Mouse (Mus musculus) liver, embryonic 14.5 days (tissue): ENCODE measurements around the gene Ythdf2. TPM values are rescaled to one million over a fixed set of nuclear protein-coding genes. Genes with fewer than 3 reads are reported as not detected.
A peak's percentile ranks its signal among the peaks of the same experiment; 100 is the strongest.
"Not testable (repeated sequence)": the region's sequence is repeated elsewhere in the genome, so short reads cannot be mapped to it uniquely, and the experiment has no call there.

Experiments used
- ATAC-seq: fragments of 200-750 bp; cut with Nextera tagmentation; 2 replicates; pipeline ENCODE4 v1.8.0; 2017; ENCODE audit warnings: moderate number of reproducible peaks, mild to moderate bottlenecking, moderate library complexity; ENCODE audit not compliant: insufficient read depth
- DNase-seq, 3 experiments: peaks; one replicate each; pipeline ENCODE4 v3.0.0-alpha.2; 2012 to 2013; ENCODE audit warnings: low read depth in 3 of 3, low spot score in 3 of 3
- H3K27ac ChIP-seq: fragments of 300-500 bp; sonication (generic); 2 replicates; pipeline ENCODE4 v1.5.1; 2014; ENCODE audit warnings: moderate library complexity, mild to moderate bottlenecking, control low read depth, inconsistent platforms
- H3K27me3 ChIP-seq: fragments of 300-500 bp; sonication (generic); 2 replicates; pipeline ENCODE4 v1.6.1; 2014; ENCODE audit warnings: mild to moderate bottlenecking, low read length, moderate library complexity; ENCODE audit not compliant: control insufficient read depth, insufficient read depth
- H3K36me3 ChIP-seq: fragments of 300-500 bp; sonication (generic); replicated peaks from 2 replicates; pipeline ENCODE4 v1.6.1; 2014; ENCODE audit warnings: low read depth; ENCODE audit not compliant: control insufficient read depth, insufficient read depth
- H3K4me1 ChIP-seq, 2 experiments: fragments of 200-500 bp in 1 of 2; fragments of 300-500 bp in 1 of 2; sonication (generic) in 1 of 2; replicated peaks; 2 replicates each; pipeline ENCODE4 v1.6.1; 2012 to 2014; ENCODE audit warnings: antibody characterized with exemption in 1 of 2, inconsistent platforms in 1 of 2, low read length in 1 of 2; ENCODE audit not compliant: control insufficient read depth in 2 of 2, insufficient read depth in 2 of 2
- H3K4me2 ChIP-seq: fragments of 300-500 bp; sonication (generic); 2 replicates; pipeline ENCODE4 v1.6.1; 2014; ENCODE audit warnings: low read depth, mild to moderate bottlenecking, control low read depth, moderate library complexity
- H3K4me3 ChIP-seq, 2 experiments: fragments of 200-500 bp in 1 of 2; fragments of 300-500 bp in 1 of 2; sonication (generic) in 1 of 2; 2 replicates each; pipeline ENCODE4 v1.5.1; 2012 to 2014; ENCODE audit warnings: low read depth in 2 of 2, low read length in 2 of 2, mild to moderate bottlenecking in 2 of 2, control low read depth in 1 of 2, inconsistent platforms in 1 of 2, moderate library complexity in 1 of 2; ENCODE audit not compliant: insufficient read depth in 1 of 2
- H3K9ac ChIP-seq: fragments of 300-500 bp; sonication (generic); replicated peaks from 2 replicates; pipeline ENCODE4 v1.6.1; 2014; ENCODE audit warnings: mild to moderate bottlenecking, control low read depth, moderate library complexity
- H3K9me3 ChIP-seq: fragments of 300-500 bp; sonication (generic); 2 replicates; pipeline ENCODE4 v1.6.1; 2016; ENCODE audit warnings: low read length, mixed read lengths; ENCODE audit not compliant: control insufficient read depth
- CTCF ChIP-seq: IDR thresholded peaks from 2 replicates; pipeline ENCODE4 v1.5.1; 2016; ENCODE audit warnings: antibody characterized with exemption, low read depth, control low read depth
- EP300 ChIP-seq: IDR thresholded peaks from 2 replicates; pipeline ENCODE4 v1.6.1; 2016; ENCODE audit warnings: antibody characterized with exemption, low read depth
- WGBS: fragments of 180-500 bp; shearing (Covaris S2); extraction: QIAGEN DNeasy Blood & Tissue Kit; methylation state at CpG from one replicate; pipeline ENCODE4 v1.1.7; 2014; ENCODE audit not compliant: insufficient replicate concordance; 5-methylcytosine and 5-hydroxymethylcytosine counted together
- polyA plus RNA-seq, 2 experiments: library from polyadenylated mRNA; depleted of rRNA in 1 of 2; stranded (reverse) in 1 of 2; unstranded in 1 of 2; fragments of >200 nt; fragmentation: Nextera tagmentation in 1 of 2; extraction: Ambion mirVana in 1 of 2; gene quantifications; 2 replicates each; pipeline versions ENCODE4 v1.2.1 to v1.2.3; 2012 to 2014

Ythdf2 gene
- polyA plus RNA-seq, 2 experiments, result 8.5 to 29.3 TPM

GRCm38 (mm10) chr4:132230422-132230821, 18.3 kb upstream of the Ythdf2 start:
- Histone ChIP-seq H3K4me3 (no peak overlapping the region), H3K36me3 (peaks cover 55% of the 10 kb centered on the region), H3K9ac (no peak overlapping the region), H3K4me1 (no peaks in the 10 kb centered on the region), H3K9me3 (no peaks in the 10 kb centered on the region), H3K4me2 (no peak overlapping the region), H3K27ac (no peak overlapping the region), H3K27me3 (no peaks in the 10 kb centered on the region)
- DNase-seq (no peak), ATAC-seq (no peak)
- no peak for TF ChIP-seq CTCF
- WGBS, result 56% methylated on average over 5 of the region's 5 CpGs

- not testable (repeated sequence) for H3K4me2 ChIP-seq, ATAC-seq, DNase-seq, H3K27ac ChIP-seq, H3K9ac ChIP-seq, H3K4me1 ChIP-seq, H3K4me3 ChIP-seq, H3K9me3 ChIP-seq, H3K27me3 ChIP-seq
- 82% methylated on average over 5 of the region's 5 CpGs for WGBS
- peaks cover 23% of the 10 kb centered on the region for H3K36me3 ChIP-seq
Observed at GRCm38 (mm10) chr4:132222001-132222400, 9.9 kb upstream of the Ythdf2 start.

DNA sequence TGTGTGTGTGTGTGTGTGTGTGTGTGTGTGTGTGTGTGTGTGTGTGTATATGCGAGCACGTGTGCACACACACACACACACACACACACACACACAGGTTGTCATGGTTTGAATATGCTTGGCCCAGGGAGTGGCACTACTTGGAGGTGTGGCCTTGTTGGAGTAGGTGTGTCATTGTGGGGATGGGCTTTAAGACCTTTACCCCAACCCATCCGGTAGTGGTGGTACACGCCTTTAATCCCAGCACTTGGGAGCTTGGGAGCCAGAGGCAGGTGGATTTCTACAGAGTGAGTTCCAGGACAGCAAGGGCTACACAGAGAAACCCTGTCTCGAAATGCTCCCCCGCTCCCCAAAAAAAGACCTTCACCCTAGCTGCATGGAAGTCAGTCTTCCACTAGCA, 6.3 kb upstream of the Ythdf2 start:
- not testable (repeated sequence) for H3K4me2 ChIP-seq, H3K4me3 ChIP-seq, H3K36me3 ChIP-seq, H3K9ac ChIP-seq, H3K27ac ChIP-seq, H3K9me3 ChIP-seq, H3K27me3 ChIP-seq, DNase-seq, ATAC-seq
- 77% methylated on average over 6 of the region's 6 CpGs for WGBS
- H3K4me1 ChIP-seq, result peaks cover 6 to 15% of the 10 kb centered on the region in 2 experiments; a peak in 3 of 4 replicates

GRCm38 (mm10) chr4:132217781-132218180, 5.7 kb upstream of the Ythdf2 start:
- H3K4me2 ChIP-seq, result no peak overlapping the region
- H3K9ac ChIP-seq, result no peak overlapping the region
- no peak for DNase-seq
- no peaks in the 10 kb centered on the region for H3K27me3 ChIP-seq
- H3K9me3 ChIP-seq, result no peaks in the 10 kb centered on the region
- H3K36me3 ChIP-seq, result no peaks in the 10 kb centered on the region
- no peak for TF ChIP-seq EP300
- TF ChIP-seq CTCF, result no peak
- H3K27ac ChIP-seq, result no peak overlapping the region
- H3K4me3 ChIP-seq, result no peak overlapping the region
- no peak for ATAC-seq
- WGBS, result 45% methylated on average over 2 of the region's 2 CpGs
- peaks cover 8 to 16% of the 10 kb centered on the region in 2 experiments for H3K4me1 ChIP-seq

DNA sequence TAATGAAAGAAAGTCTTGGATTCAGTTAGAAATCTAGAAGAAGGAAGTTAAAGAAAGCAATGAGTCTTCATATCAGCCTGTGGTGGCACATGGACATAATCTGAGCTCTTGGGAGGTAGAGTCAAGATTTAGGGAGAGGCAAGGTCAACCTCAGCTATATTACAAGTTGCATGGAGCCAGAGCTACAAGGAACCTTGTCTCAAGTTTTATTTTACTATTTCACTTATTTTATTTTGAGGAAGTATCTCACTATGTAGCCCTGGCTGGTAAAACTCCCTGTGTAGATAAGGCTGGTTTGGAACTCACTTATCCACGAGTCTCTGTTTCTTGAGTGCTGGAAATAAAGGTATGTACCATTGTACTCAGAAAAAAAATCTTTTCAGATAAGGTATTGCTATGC, 4.5 kb upstream of the Ythdf2 start:
- no peak overlapping the region for H3K4me2 ChIP-seq
- DNase-seq (no peak), ATAC-seq (no peak)
- WGBS, result 11% methylated on average over 1 of the region's 1 CpGs
- TF ChIP-seq CTCF, result no peak
- no peak for TF ChIP-seq EP300
- no peaks in the 10 kb centered on the region for H3K9me3 ChIP-seq
- no peaks in the 10 kb centered on the region for H3K36me3 ChIP-seq
- H3K9ac ChIP-seq, result no peak overlapping the region
- no peak overlapping the region for H3K4me3 ChIP-seq
- no peaks in the 10 kb centered on the region for H3K27me3 ChIP-seq
- no peak overlapping the region for H3K27ac ChIP-seq
- H3K4me1 ChIP-seq, result peaks cover 13 to 20% of the 10 kb centered on the region in 2 experiments

GRCm38 (mm10) chr4:132214847-132215246, 2.7 kb upstream of the Ythdf2 start:
- peak overlapping the region; percentile 45 for H3K9ac ChIP-seq

More at GRCm38 (mm10) chr4:132214847-132215246, 2.7 kb upstream of the Ythdf2 start:
- H3K36me3 ChIP-seq, result peaks cover 7% of the 10 kb centered on the region
- no peaks in the 10 kb centered on the region for H3K27me3 ChIP-seq
- no peak for DNase-seq
- no peak overlapping the region for H3K27ac ChIP-seq
- TF ChIP-seq EP300 (no peak), CTCF (no peak)
- peak overlapping the region; percentile 31; the same call in 1 of the 2 replicates for H3K4me2 ChIP-seq
- no peak for ATAC-seq
- WGBS, result 7% methylated on average over 4 of the region's 4 CpGs
- peaks cover 13 to 19% of the 10 kb centered on the region in 2 experiments for H3K4me1 ChIP-seq
- no peak overlapping the region for H3K4me3 ChIP-seq
- no peaks in the 10 kb centered on the region for H3K9me3 ChIP-seq
